Mouse (Mus musculus) heart, adult 2 months (tissue): ENCODE measurements around the gene Pet100. TPM values are rescaled to one million over a fixed set of nuclear protein-coding genes. Genes with fewer than 3 reads are reported as not detected.

ENCODE experiments used
- DNase-seq, 2 experiments: peaks; one replicate each; pipeline ENCODE4 v3.0.0; 2021
- H3K27ac ChIP-seq: fragments of 200-600 bp; 2 replicates; pipeline ENCODE4 v1.8.1; 2022
- H3K27me3 ChIP-seq: fragments of 200-500 bp; 2 replicates; pipeline ENCODE4 v1.6.1; 2012; ENCODE audit warnings: mild to moderate bottlenecking, low read length, inconsistent platforms, mixed read lengths; ENCODE audit not compliant: control insufficient read depth, insufficient read depth
- H3K36me3 ChIP-seq: fragments of 200-500 bp; 2 replicates; pipeline ENCODE4 v1.6.1; 2012; ENCODE audit warnings: low read length, inconsistent platforms; ENCODE audit not compliant: control insufficient read depth, insufficient read depth
- H3K4me1 ChIP-seq: fragments of 200-500 bp; 2 replicates; pipeline ENCODE4 v1.6.1; 2011; ENCODE audit warnings: low read length; ENCODE audit not compliant: control insufficient read depth, insufficient read depth
- H3K4me3 ChIP-seq: fragments of 200-600 bp; 2 replicates; pipeline ENCODE4 v1.8.1; 2022
- H3K79me2 ChIP-seq: fragments of 200-500 bp; replicated peaks from 2 replicates; pipeline ENCODE4 v1.6.1; 2012; ENCODE audit warnings: mild to moderate bottlenecking, inconsistent platforms, low read length, moderate library complexity, mixed read lengths; ENCODE audit not compliant: control insufficient read depth, insufficient read depth
- H3K9ac ChIP-seq: fragments of 200-500 bp; 2 replicates; pipeline ENCODE4 v1.6.1; 2012; ENCODE audit warnings: low read depth, mild to moderate bottlenecking, control low read depth, inconsistent platforms, low read length, mixed read lengths
- CTCF ChIP-seq: fragments of 200-600 bp; IDR thresholded peaks from 2 replicates; pipeline ENCODE4 v1.8.1; 2022; ENCODE audit warnings: antibody characterized with exemption, mild to moderate bottlenecking, moderate library complexity
- EP300 ChIP-seq: fragments of 200-500 bp; IDR thresholded peaks from 2 replicates; pipeline ENCODE4 v1.6.1; 2011; ENCODE audit warnings: low read depth, low read length, control low read depth; ENCODE audit not compliant: insufficient read depth
- POLR2A ChIP-seq: fragments of 200-500 bp; IDR thresholded peaks from 2 replicates; pipeline ENCODE4 v1.6.1; 2011; ENCODE audit warnings: mild to moderate bottlenecking, low read depth, low read length, control low read depth; ENCODE audit not compliant: insufficient read depth
- WGBS: fragments of 180-500 bp; shearing (Covaris S2); methylation state at CpG from one replicate; pipeline ENCODE4 v1.1.7; 2018; 5-methylcytosine and 5-hydroxymethylcytosine counted together
- intact Hi-C: fragments of 180-260 bp; cut with DNase I; formaldehyde crosslinking; loops from one replicate; pipeline ENCODE4 v1.15.1; 2025
- polyA plus RNA-seq: library from polyadenylated mRNA; depleted of rRNA; stranded (reverse); fragments of >200 nt; gene quantifications from 2 replicates; pipeline ENCODE4 v1.2.3, GENCODE M21; 2012
- total RNA-seq, 2 experiments: library from RNA; stranded (reverse); gene quantifications; 2 replicates each; pipeline ENCODE4 v1.2.3; 2021

Pet100 gene
- total and polyA plus RNA-seq, 3 experiments, result 7.6 to 92.2 (median 79.1) TPM

DNA sequence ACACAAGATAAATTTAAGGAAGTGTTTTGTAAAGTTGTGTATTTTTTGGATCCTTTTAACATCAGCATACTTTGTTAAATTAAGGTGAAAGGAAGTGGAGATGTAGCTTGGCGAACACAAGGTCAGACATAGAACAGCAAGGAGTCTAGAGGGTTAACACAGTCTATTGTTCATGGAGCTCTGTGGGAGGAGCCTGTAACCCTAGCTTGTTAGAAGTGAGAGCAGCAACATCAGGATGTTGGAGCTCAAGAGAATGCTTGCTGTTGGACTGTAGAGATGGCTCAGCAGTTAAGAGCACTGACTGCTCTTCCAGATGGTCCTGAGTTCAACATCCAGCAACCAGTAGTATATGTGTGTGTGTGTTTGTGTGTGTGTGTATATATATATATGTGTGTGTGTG lies 27.6 kb downstream of the Pet100 start:
- H3K36me3 ChIP-seq, result no peaks in the 10 kb centered on the region
- WGBS, result 63% methylated on average over 1 of the region's 1 CpGs
- no peak overlapping the region for H3K4me3 ChIP-seq
- DNase-seq, result no peak
- no peaks in the 10 kb centered on the region for H3K4me1 ChIP-seq
- H3K9ac ChIP-seq, result no peak overlapping the region
- H3K79me2 ChIP-seq, result no peaks in the 10 kb centered on the region
- H3K27ac ChIP-seq, result no peak overlapping the region
- intact Hi-C loops, result no loop called here
- no peaks in the 10 kb centered on the region; the same call in 1 of the 2 replicates for H3K27me3 ChIP-seq
- no peak for TF ChIP-seq POLR2A
- no peak for TF ChIP-seq CTCF
- TF ChIP-seq EP300, result no peak

GRCm38 (mm10) chr8:3652845-3653244 lies 31.5 kb downstream of the Pet100 start:
- WGBS, result 52% methylated on average over 3 of the region's 3 CpGs
- TF ChIP-seq EP300 (no peak), POLR2A (no peak), CTCF (no peak)
- H3K27ac ChIP-seq, result no peak overlapping the region
- no peaks in the 10 kb centered on the region for H3K79me2 ChIP-seq
- no peaks in the 10 kb centered on the region for H3K4me1 ChIP-seq
- no peaks in the 10 kb centered on the region for H3K27me3 ChIP-seq
- no peaks in the 10 kb centered on the region for H3K36me3 ChIP-seq
- H3K9ac ChIP-seq, result no peak overlapping the region
- no peak overlapping the region for H3K4me3 ChIP-seq
- no peak for DNase-seq
- intact Hi-C loops, result no loop called here

GRCm38 (mm10) chr8:3654726-3655508 lies 33.6 kb downstream of the Pet100 start:
- Histone ChIP-seq H3K9ac (no peak overlapping the region), H3K4me1 (no peaks in the 10 kb centered on the region), H3K27me3 (no peaks in the 10 kb centered on the region), H3K27ac (no peak overlapping the region), H3K79me2 (no peaks in the 10 kb centered on the region), H3K36me3 (no peaks in the 10 kb centered on the region), H3K4me3 (no peak overlapping the region)
- 65% methylated on average over 11 of the region's 11 CpGs for WGBS
- TF ChIP-seq CTCF, result no peak
- TF ChIP-seq EP300, result no peak
- no peak for TF ChIP-seq POLR2A
- DNase-seq, result no peak
- intact Hi-C loops, result no loop called here

DNA sequence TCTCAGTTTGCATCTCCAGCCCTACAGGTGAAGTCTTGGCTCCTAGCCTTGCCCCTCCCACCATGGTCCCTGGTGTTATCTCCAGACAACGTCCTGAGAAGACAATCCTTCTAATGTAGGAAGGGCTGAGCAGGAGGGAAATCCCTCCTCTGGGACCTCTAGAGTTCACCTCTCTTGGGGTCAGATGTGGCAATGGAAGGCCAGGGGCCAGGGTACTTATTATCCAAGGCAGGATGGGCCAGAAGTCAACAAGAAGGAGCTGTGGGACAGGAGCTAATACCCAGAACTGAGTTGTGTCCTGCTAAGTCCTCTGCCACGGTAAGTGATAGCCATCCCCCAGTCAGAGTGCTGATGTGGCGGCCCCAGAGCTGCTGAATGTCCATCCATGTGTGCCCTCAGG lies 34.2 kb downstream of the Pet100 start, which contains the start of gene Retn:
Gene Retn, plus strand, starts transcription at position 245 of the 400 bp plus-strand sequence.
- no peak within 1 kb of the TSS for H3K4me3 ChIP-seq
- no peak within 1 kb of the TSS for H3K9ac ChIP-seq
- no peak for DNase-seq
- intact Hi-C loops, result no loop called here
- H3K27me3 ChIP-seq, result no peaks in the 10 kb centered on the region
- H3K4me1 ChIP-seq, result no peaks in the 10 kb centered on the region
- 66% methylated on average over 3 of the region's 3 CpGs for WGBS
- H3K79me2 ChIP-seq, result no peaks in the 10 kb centered on the region
- no peaks in the 10 kb centered on the region for H3K36me3 ChIP-seq
- TF ChIP-seq CTCF (no peak), EP300 (no peak), POLR2A (no peak)
- H3K27ac ChIP-seq, result no peak within 1 kb of the TSS

DNA sequence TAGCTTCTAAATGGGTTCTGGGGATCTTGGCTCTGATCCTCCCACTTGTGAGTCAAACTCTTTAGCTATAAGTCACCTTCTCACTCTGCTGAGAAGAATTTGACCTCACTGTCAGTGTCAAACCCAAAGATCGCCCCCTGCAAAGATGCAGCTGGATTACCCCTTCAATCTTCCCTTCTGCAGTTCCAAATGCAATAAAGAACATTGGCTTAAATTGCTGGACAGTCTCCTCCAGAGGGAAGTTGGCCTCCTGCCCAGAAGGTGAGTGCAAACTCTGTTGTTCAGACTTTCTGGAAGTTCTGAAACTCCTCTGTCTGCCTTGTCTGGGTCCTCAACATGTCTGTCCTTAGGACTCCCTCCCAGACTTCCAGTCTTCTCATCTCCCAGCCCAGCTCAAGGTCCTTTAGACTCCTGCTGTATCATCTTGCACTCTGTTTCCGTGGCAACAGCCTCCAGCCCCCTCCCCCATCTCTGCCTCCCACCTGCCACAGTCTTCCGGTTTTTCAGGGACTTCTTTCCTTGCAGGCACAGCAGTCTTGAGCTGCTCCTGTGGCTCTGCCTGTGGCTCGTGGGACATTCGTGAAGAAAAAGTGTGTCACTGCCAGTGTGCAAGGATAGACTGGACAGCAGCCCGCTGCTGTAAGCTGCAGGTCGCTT lies 35.5 kb downstream of the Pet100 start:
- WGBS, result 24% methylated on average over 7 of the region's 7 CpGs
- no peaks in the 10 kb centered on the region for H3K36me3 ChIP-seq
- no peak overlapping the region for H3K9ac ChIP-seq
- no peak overlapping the region for H3K27ac ChIP-seq
- H3K27me3 ChIP-seq, result no peaks in the 10 kb centered on the region
- intact Hi-C loops, result no loop called here
- H3K4me1 ChIP-seq, result no peaks in the 10 kb centered on the region
- no peak overlapping the region for H3K4me3 ChIP-seq
- TF ChIP-seq POLR2A, result no peak
- TF ChIP-seq CTCF, result no peak
- no peak for TF ChIP-seq EP300
- H3K79me2 ChIP-seq, result no peaks in the 10 kb centered on the region
- no peak for DNase-seq

GRCm38 (mm10) chr8:3660889-3661288 lies 39.5 kb downstream of the Pet100 start:
- 52% methylated on average over 8 of the region's 8 CpGs for WGBS
- Histone ChIP-seq H3K4me1 (no peaks in the 10 kb centered on the region), H3K27ac (no peak overlapping the region), H3K27me3 (no peaks in the 10 kb centered on the region), H3K79me2 (no peaks in the 10 kb centered on the region), H3K9ac (no peak overlapping the region), H3K36me3 (no peaks in the 10 kb centered on the region), H3K4me3 (no peak overlapping the region)
- no peak for TF ChIP-seq EP300
- TF ChIP-seq POLR2A, result no peak
- DNase-seq, result no peak
- intact Hi-C loops, result no loop called here
